Mouse (Mus musculus): ENCODE data around the gene Zfp281. TPM values are rescaled to one million over a fixed set of nuclear protein-coding genes. Genes with fewer than 3 reads are reported as not detected.

The Zfp281 gene
- total RNA-seq, 1 experiment from 2014 or later = 22.3 TPM

DNA sequence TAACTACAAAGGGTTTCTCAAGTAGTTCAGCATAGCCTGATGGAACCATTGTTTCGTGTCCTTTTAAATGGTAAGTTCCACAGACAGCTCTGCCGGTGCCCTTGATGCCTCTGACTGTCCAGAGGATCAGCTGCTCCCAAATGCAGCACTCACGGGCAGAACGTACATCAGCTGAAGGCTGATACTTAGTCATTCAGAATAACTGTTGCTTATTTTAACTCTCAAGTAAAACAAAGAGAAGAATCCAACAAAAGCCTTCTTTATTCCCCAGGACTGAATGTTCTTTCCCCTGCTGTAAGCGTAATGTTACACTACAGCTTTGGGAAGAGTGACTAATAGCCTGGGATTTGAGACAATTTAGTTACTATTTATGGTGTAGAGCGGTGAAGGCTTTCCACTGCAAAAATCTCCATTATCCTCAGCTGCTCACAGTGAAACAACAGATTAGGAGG, 11.4 kb upstream of the Zfp281 start:
- DNase-seq = no peak

DNA sequence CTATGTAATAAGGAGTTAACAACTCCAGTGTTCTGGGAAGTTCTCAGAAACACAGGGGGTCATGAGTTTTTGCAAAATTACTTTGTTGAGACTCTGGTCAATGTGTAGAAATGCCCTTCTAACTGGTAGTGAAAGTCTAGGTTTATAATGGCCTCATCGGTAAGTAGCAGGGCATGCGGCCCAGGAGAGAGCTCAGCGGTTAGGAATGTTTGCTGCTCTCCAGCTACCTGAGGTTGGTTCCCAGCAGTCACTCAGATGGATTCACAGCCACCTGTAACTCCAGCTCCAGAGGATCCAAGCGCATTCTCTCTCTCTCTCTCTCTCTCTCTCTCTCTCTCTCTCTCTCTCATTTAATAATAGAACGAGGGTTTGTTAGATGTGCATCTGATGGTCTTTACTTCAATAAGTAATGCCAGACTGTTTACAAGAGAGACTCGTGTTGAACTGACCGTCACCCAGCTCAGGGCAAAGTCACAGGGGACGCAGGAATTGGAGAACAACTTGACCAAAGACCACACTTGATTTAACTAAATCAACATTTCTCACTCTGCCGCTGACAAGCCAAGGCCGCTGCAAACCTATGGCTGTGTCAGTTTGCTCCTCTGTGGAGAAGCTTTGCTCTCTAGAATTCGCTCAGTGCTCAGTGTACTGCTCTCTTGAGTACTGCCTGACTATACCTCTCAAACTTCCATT, 9.8 kb upstream of the Zfp281 start:
- no peak for DNase-seq

- no peak for DNase-seq
These were observed 7.4 kb upstream of the Zfp281 start for GRCm38 (mm10) chr1:136617163-136617788.

DNA sequence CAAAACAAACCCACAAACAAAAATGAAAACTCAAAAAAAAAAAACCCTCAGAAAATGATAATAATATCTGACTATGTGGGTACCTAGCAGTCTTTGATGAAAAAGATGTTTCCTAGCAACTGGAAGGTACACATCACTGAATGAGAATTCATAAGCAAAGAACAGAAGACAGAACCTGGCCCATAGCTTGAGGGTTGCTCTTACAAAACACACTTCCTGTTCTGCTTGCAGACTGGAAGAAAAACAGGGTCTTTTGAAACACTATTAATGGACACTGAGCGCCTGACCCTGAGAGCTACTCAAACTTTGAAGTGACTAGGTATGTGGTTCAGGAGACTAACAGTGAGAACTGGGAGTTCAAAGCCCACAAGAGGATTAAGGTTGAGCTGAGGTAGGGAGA, 6.1 kb upstream of the Zfp281 start:
- DNase-seq = no peak

GRCm38 (mm10) chr1:136625019-136625895, 556 bp downstream of the Zfp281 start:
- DNase-seq = peak; percentile 64

DNA sequence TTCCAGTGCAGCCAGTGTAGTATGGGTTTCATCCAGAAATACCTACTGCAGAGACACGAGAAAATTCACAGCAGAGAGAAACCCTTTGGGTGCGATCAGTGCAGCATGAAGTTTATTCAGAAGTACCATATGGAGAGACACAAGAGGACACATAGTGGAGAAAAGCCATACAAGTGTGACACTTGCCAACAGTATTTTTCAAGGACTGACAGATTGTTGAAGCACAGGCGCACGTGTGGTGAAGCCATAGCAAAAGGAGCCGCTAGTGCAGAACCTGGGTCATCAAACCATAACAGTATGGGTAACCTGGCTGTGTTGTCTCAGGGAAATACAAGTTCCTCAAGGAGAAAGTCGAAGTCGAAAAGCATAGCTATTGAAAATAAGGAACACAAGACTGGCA, 1.4 kb downstream of the Zfp281 start:
- no peak for DNase-seq

- DNase-seq = no peak
These were observed 2.1 kb downstream of the Zfp281 start for GRCm38 (mm10) chr1:136626756-136627155.

- DNase-seq = no peak
These were observed 2.9 kb downstream of the Zfp281 start for GRCm38 (mm10) chr1:136627591-136627990.

DNA sequence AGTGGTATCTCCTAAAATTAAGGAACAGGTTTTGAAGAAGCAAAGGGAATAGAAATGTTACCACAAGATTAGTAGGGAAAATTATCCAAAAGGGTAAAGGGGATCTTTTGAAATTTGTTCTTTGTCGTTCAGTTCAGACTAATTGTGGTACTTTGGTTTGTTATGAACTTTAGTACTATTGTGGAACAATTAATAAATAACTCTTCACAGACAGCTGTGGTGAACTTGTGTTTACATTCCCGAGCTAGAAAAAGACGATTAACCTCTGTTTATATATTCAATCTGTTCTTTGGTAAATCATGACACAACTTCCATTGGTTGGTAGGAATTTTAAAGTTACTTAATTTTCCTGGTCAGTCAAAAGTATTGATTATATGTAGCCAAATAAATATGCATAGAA, 8.2 kb downstream of the Zfp281 start:
- DNase-seq = no peak

- DNase-seq = no peak
These were observed 10.9 kb downstream of the Zfp281 start for GRCm38 (mm10) chr1:136635644-136636043.

DNA sequence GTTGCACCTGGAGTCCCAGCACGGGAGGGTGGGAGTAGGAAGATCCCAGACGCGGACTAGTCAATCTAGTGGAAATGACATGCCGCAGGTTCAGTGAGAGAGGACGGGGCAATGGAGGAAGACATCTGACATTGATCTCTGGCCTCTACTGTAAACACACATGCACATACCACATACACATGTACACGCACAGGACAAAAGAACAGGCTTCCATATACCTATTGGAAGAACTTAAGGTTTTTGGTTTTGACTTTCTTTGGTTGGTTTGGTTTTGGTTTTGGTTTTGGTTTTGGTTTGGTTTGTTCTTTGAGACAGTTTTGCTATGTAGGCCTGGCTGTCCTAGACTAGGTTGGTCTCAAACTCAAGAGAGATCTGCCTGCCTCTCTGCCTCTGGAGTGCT, 12.2 kb downstream of the Zfp281 start:
- DNase-seq = no peak

- no peak for DNase-seq
These were observed 13.0 kb downstream of the Zfp281 start for GRCm38 (mm10) chr1:136637696-136638095.

DNA sequence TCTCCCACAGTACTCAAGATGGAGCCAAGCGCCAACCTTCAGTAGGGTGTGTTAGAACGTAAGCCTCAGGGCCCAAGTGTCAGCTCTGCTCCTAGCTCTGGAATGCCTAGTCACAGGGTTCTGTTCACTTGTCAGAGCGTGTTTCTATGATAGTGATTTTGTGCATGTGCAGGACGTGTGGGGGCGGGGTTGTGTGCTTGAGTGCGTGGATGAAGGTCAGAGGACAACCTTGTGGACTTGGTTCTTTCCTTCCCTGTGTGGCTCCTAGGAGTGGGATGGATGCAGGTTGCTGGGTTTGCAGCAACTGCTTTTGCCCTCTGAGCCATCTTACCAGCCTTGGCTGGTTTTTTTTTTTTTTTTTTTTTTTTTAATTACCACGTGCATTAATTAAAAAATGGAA, 13.5 kb downstream of the Zfp281 start:
- no peak for DNase-seq

DNA sequence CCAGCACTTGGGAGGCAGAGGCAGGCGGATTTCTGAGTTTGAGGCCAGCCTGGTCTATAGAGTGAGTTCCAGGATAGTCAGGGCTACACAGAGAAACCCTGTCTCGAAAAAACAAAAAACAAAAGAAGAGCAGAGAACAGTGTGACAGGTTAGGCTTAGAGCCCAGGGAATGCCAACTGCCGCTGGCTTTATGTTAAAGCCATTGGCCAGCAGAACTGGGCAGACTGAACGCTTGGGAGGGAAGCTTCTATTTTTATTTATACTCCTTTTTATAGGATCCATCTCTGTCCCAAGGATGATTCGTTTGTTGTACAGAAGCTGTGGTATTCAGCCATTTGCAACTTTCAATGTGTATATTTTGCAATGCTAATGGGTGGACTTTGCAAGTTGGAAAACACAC, 14.0 kb downstream of the Zfp281 start:
- DNase-seq = no peak

DNA sequence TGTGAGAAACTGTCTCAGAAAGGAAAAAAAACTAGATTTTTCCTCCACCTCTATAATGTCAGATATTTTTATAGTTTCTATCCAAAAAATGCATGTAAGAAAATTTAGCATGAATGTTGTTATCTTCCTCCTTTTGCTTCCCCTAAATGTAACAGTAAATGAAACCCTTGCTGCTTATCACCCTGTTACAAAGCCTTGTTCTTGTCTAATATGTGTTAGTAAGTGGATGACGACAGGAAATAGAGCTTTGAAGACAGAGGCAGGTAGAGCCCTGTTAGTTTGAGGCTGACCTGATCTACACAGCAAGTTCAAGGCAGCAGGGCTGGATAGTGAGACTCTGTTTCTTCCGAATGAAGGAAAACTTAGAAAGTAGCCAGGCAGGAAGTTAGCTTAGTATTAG, 14.5 kb downstream of the Zfp281 start:
- no peak for DNase-seq

GRCm38 (mm10) chr1:136642701-136643100, 18.0 kb downstream of the Zfp281 start:
- no peak for DNase-seq

DNA sequence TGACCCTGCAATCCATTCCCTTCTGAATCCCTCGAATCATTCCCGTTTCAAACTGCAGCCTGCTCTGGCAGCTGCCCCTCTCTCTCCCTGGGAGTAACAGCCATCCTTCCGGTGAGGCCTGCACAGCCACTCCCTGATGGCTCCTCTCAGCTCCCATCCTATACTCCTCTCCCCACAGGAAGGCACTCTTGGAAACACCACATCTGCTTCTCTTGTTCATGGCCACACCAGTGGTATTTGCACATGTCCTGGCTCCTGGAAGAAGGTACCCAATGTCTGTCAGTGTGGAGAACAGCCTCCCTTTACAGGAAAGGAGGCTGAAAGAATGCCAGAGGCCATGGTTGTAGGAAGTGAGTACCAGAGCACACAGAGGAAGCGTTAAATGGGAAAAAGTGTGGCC, 19.8 kb downstream of the Zfp281 start:
- no peak for DNase-seq

DNA sequence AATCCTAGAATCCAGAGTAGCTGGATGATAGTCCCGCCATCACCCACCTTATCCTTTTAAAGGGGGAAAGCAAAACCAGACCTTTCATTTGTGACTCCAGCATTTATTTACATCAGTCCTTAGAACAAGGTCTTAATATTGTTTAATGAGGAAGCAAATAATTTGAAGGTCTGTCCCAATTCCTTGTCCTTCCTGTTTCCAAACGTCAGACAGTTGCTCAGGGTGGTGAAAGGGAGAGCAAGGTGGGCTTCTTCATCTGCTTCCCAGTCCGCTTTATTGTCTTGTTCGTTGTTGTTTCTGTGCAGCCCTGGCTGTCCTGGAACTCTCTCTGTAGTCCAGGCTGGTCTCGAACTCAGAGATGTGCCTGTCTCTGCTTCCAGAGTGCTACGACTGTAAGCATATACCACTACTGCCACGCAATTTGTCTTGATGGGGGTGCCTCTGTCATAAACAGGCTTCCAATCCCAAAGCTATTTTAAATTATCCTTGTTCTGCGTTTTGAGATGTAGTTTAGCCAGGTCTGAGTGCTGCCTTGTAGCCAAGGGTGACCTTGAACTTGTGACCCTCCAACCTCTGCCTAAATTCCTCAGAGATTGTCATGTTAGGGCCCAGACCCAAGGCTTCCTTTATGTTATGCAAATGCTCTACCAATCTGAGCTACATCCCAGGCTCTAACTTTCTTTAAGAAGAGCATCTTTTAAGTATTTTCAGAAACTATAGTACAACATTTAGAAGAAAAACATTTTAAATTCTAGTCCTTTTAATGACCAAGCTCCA, 21.3 kb downstream of the Zfp281 start:
- no peak for DNase-seq

DNA sequence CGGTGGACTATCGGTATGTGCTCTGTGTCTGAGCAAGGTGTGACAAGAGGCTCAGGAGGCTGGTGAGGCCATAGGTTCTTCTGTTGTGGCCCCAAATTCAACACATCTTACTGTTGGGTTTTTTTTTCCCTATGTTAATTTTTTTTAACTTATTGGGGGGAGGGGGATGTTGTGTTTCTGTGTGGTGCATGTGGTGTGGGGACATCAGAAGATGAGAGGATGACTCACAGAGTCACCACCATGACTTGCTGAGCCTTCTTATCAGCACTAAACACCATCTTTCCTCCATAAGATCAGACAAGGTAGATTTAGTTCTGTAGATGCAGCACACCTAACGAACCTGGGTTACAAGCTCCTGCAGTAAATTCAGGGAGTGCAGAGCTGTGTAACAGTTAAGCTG, 27.4 kb downstream of the Zfp281 start:
- no peak for DNase-seq

DNA sequence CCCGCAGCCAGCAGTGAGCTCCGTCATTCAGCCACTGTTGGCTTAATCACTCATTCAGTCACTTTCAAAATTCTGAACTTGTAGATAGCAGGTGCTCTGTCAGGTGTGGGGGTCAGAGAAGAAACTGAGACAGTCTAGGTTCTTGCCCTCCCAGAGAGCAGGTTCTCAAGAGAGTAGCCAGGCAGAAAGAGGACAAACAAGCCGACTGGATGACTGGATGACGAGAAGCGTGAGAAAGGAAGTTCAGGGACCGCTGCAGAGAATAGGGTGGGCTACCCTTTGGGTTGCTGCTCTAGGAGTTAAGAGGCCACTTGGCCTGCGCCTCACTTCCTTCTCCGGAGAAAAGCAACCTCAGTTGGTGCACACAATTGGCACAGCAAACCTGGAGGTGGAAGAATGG, 28.8 kb downstream of the Zfp281 start:
- no peak for DNase-seq

GRCm38 (mm10) chr1:136654385-136654784, 29.7 kb downstream of the Zfp281 start:
- no peak for DNase-seq

GRCm38 (mm10) chr1:136656619-136657018, 31.9 kb downstream of the Zfp281 start:
- DNase-seq = no peak

Data from adrenal gland, postnatal 25 days (tissue).